Mouse (Mus musculus) spleen, postnatal 10 days (tissue): Measurements from ENCODE around the gene Vgll2.

Experiments used
- DNase-seq, 2 experiments: peaks; one replicate each; pipeline ENCODE4 v3.0.0; 2021 to 2022; ENCODE audit warnings: low spot score in 2 of 2

Vgll2 gene

GRCm38 (mm10) chr10:52022413-52023212, at the start of gene Vgll2:
TSS of gene Vgll2 (plus strand) at chr10:52022502.
- no peak for DNase-seq

- no peak for DNase-seq
These were observed 47.2 kb upstream of the Vgll2 start for GRCm38 (mm10) chr10:51975137-51975536.

- DNase-seq, result no peak
These were observed 46.7 kb upstream of the Vgll2 start for GRCm38 (mm10) chr10:51975587-51975986.

GRCm38 (mm10) chr10:51981651-51982050, 40.7 kb upstream of the Vgll2 start:
- DNase-seq, result no peak

- DNase-seq, result no peak
These were observed 39.9 kb upstream of the Vgll2 start for GRCm38 (mm10) chr10:51982395-51982794.

GRCm38 (mm10) chr10:52018471-52018870, 3.8 kb upstream of the Vgll2 start:
- DNase-seq, result no peak

GRCm38 (mm10) chr10:52021231-52021630, 1.1 kb upstream of the Vgll2 start:
- DNase-seq, result no peak

- DNase-seq, result no peak
These were observed 437 bp upstream of the Vgll2 start for GRCm38 (mm10) chr10:52021736-52022394.

GRCm38 (mm10) chr10:52023213-52024052, 1.1 kb downstream of the Vgll2 start:
- DNase-seq, result no peak

GRCm38 (mm10) chr10:52024053-52024410, 1.7 kb downstream of the Vgll2 start:
- no peak for DNase-seq

- DNase-seq, result no peak
These were observed 3.0 kb downstream of the Vgll2 start for GRCm38 (mm10) chr10:52025291-52025690.

- no peak for DNase-seq
These were observed 3.5 kb downstream of the Vgll2 start for GRCm38 (mm10) chr10:52025821-52026220.

GRCm38 (mm10) chr10:52027161-52028035, 5.1 kb downstream of the Vgll2 start:
- DNase-seq, result no peak

- no peak for DNase-seq
These were observed 6.5 kb downstream of the Vgll2 start for GRCm38 (mm10) chr10:52028561-52029370.

GRCm38 (mm10) chr10:52029421-52030080, 7.2 kb downstream of the Vgll2 start:
- DNase-seq, result no peak

- no peak for DNase-seq
These were observed 11.4 kb downstream of the Vgll2 start for GRCm38 (mm10) chr10:52033729-52034128.

- no peak for DNase-seq
These were observed 17.1 kb downstream of the Vgll2 start for GRCm38 (mm10) chr10:52039392-52039791.

GRCm38 (mm10) chr10:52043086-52043485, 20.8 kb downstream of the Vgll2 start:
- DNase-seq, result no peak

- no peak for DNase-seq
These were observed 26.0 kb downstream of the Vgll2 start for GRCm38 (mm10) chr10:52048287-52048686.

GRCm38 (mm10) chr10:52072482-52072881, 50.2 kb downstream of the Vgll2 start:
- DNase-seq, result peak in 1 of 2 experiments; percentile 16
